Mouse (Mus musculus) bone marrow macrophage, adult 2 months (primary cell): ENCODE measurements at regions not wholly inside any gene's neighbourhood (a gene's known extent, or its start where the extent isn't known, plus 50 kb on each side); places are given as distances from the start of the nearest gene placed in this dataset.

ENCODE experiments used
- H3K27ac ChIP-seq: 2 replicates; pipeline ENCODE4 v1.5.1; 2012; ENCODE audit warnings: low read depth, low read length; ENCODE audit not compliant: insufficient read depth
- H3K4me1 ChIP-seq: 2 replicates; pipeline ENCODE4 v1.6.1; 2012; ENCODE audit warnings: low read length; ENCODE audit not compliant: control insufficient read depth, insufficient read depth
- H3K4me3 ChIP-seq: 2 replicates; pipeline ENCODE4 v1.5.1; 2012; ENCODE audit warnings: mild to moderate bottlenecking, low read length, moderate library complexity; ENCODE audit not compliant: insufficient read depth
- CTCF ChIP-seq: IDR thresholded peaks from 2 replicates; pipeline ENCODE4 v1.5.1; 2012; ENCODE audit warnings: low read depth, mild to moderate bottlenecking, low read length, moderate library complexity
- POLR2A ChIP-seq: IDR thresholded peaks from 2 replicates; pipeline ENCODE4 v1.6.1; 2012; ENCODE audit warnings: mild to moderate bottlenecking, low read depth, low read length, borderline replicate concordance

GRCm38 (mm10) chr2:160207226-160207625 lies 126.7 kb downstream of the Gm826 start:
- Histone ChIP-seq H3K4me1 (peaks cover 50% of the 10 kb centered on the region), H3K27ac (no peak overlapping the region), H3K4me3 (no peak overlapping the region)
- no peak for TF ChIP-seq POLR2A
- TF ChIP-seq CTCF, result no peak

DNA sequence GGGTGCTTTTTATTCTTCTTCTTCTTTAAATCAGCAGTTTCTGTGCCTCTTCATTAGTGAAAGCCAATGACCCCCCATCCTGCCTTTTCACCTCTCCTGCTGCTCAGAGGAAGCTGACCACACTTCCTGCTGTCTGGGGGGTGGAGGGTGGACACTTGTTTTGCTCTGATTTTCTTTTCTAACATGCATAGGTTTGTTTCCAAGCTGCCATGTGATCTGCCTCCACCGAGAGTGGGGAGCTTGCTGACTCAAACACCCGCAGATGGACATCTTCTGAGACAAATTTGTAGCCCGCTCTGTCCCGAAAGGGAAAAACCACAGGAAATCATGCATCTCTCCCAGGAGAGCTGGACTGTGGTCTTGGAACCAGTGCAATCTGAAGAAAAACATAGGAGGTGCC lies 141.3 kb downstream of the Gm826 start:
- no peak for TF ChIP-seq CTCF
- TF ChIP-seq POLR2A, result no peak
- Histone ChIP-seq H3K4me1 (peaks cover 12% of the 10 kb centered on the region), H3K4me3 (no peak overlapping the region), H3K27ac (no peak overlapping the region)

GRCm38 (mm10) chr2:160186106-160186505 lies 147.9 kb downstream of the Gm826 start:
- peaks cover 2% of the 10 kb centered on the region; the same call in 1 of the 2 replicates for H3K4me1 ChIP-seq
- no peak for TF ChIP-seq POLR2A
- no peak for TF ChIP-seq CTCF
- no peak overlapping the region for H3K27ac ChIP-seq
- H3K4me3 ChIP-seq, result no peak overlapping the region

DNA sequence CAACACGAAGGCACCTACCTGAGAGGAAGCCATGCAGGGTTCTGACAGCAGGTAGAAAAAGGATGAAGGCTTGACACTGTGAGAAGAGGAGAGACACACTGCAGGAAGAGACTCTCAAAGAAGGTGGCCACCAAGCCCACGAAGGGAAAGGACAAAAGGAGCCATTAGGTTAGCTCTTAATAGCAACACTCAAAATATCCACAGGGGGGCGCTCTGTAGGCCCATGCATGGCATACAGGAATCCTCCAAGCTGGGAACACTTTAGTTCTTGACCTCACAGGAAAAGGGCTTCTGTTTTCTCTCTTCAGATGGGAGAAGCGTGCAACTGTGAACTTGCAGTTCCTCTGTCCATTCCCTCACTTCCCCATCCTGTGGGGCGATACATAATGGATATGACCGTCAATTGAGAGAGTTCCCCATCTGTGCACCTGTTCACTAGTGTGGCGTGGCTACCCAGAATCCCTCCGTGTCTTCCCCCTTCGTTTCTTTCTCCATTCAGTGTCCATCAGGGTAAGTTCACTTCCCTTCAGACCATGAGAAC lies 162.9 kb downstream of the Gm826 start:
- H3K4me3 ChIP-seq, result no peak overlapping the region
- H3K27ac ChIP-seq, result peak overlapping the region; percentile 30; the same call in 1 of the 2 replicates
- TF ChIP-seq POLR2A (no peak), CTCF (peak; percentile 86)
- peaks cover 40% of the 10 kb centered on the region for H3K4me1 ChIP-seq

- Histone ChIP-seq H3K27ac (no peak overlapping the region), H3K4me1 (peaks cover 15% of the 10 kb centered on the region), H3K4me3 (no peak overlapping the region)
- TF ChIP-seq POLR2A, result no peak
- TF ChIP-seq CTCF, result no peak
Measured at GRCm38 (mm10) chr2:160158599-160159261, 175.2 kb downstream of the Gm826 start.

GRCm38 (mm10) chr2:160153781-160154180 lies 180.2 kb downstream of the Gm826 start:
- Histone ChIP-seq H3K4me1 (peaks cover 41% of the 10 kb centered on the region), H3K27ac (no peak overlapping the region), H3K4me3 (no peak overlapping the region)
- TF ChIP-seq CTCF (no peak), POLR2A (no peak)

DNA sequence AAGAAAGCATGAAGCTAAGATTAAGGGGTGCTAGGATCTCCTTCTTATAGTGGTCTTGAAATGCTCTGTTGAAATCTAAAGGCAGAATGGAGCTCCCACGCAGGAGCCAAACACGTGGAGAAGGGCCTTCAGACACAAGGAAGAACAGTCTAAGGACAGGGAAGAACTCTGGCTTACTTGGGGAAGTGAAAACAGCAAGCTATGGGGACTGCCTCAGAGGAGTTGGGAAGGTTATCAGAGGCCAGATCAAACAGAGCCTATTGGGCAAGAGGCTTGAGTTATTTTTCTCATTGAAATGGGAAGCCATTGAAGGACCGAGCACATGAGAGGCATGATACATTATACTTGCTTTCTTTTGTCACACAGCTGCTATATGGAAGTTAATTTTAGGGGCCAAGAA lies 181.9 kb downstream of the Gm826 start:
- Histone ChIP-seq H3K4me1 (peaks cover 38% of the 10 kb centered on the region), H3K4me3 (no peak overlapping the region), H3K27ac (peak overlapping the region; percentile 80)
- TF ChIP-seq CTCF (no peak), POLR2A (no peak)

GRCm38 (mm10) chr2:160148936-160149335 lies 185.0 kb downstream of the Gm826 start:
- TF ChIP-seq POLR2A (no peak), CTCF (no peak)
- Histone ChIP-seq H3K4me1 (peaks cover 34% of the 10 kb centered on the region), H3K27ac (no peak overlapping the region), H3K4me3 (no peak overlapping the region)

GRCm38 (mm10) chr2:160148516-160148915 lies 185.4 kb downstream of the Gm826 start:
- TF ChIP-seq CTCF (no peak), POLR2A (no peak)
- Histone ChIP-seq H3K27ac (no peak overlapping the region), H3K4me3 (no peak overlapping the region), H3K4me1 (peaks cover 33% of the 10 kb centered on the region)

- H3K4me1 ChIP-seq, result peaks cover 30% of the 10 kb centered on the region
- H3K4me3 ChIP-seq, result no peak overlapping the region
- no peak overlapping the region for H3K27ac ChIP-seq
- no peak for TF ChIP-seq POLR2A
- TF ChIP-seq CTCF, result no peak
Measured at GRCm38 (mm10) chr2:160148031-160148430, 185.9 kb downstream of the Gm826 start.
